Mouse (Mus musculus) midbrain, embryonic 11.5 days (tissue): Measurements from ENCODE around the gene Col18a1. TPM values are rescaled to one million over a fixed set of nuclear protein-coding genes. Genes with fewer than 3 reads are reported as not detected.

ENCODE experiments used
- ATAC-seq: fragments of 200-750 bp; cut with Nextera tagmentation; 2 replicates; pipeline ENCODE4 v1.8.0; 2017; ENCODE audit warnings: moderate TSS enrichment, moderate library complexity; ENCODE audit not compliant: low FRiP score
- DNase-seq: peaks from one replicate; pipeline ENCODE4 v3.0.0; 2015; ENCODE audit warnings: low spot score; ENCODE audit errors: missing footprints
- H3K27ac ChIP-seq: fragments of 300-500 bp; sonication (generic); 2 replicates; pipeline ENCODE4 v1.5.1; 2014; ENCODE audit warnings: low read depth, low read length
- H3K27me3 ChIP-seq: fragments of 300-500 bp; sonication (generic); 2 replicates; pipeline ENCODE4 v1.6.1; 2014; ENCODE audit warnings: mild to moderate bottlenecking, low read length, moderate library complexity, mixed read lengths; ENCODE audit not compliant: control insufficient read depth, insufficient read depth
- H3K36me3 ChIP-seq: fragments of 300-500 bp; sonication (generic); 2 replicates; pipeline ENCODE4 v1.6.1; 2014; ENCODE audit warnings: mild to moderate bottlenecking, low read length, moderate library complexity, mixed read lengths; ENCODE audit not compliant: control insufficient read depth, insufficient read depth
- H3K4me1 ChIP-seq: fragments of 300-500 bp; sonication (generic); 2 replicates; pipeline ENCODE4 v1.6.1; 2014; ENCODE audit warnings: low read length; ENCODE audit not compliant: control insufficient read depth, insufficient read depth
- H3K4me2 ChIP-seq: fragments of 300-500 bp; sonication (generic); 2 replicates; pipeline ENCODE4 v1.6.1; 2014; ENCODE audit warnings: mild to moderate bottlenecking, moderate library complexity
- H3K4me3 ChIP-seq: fragments of 300-500 bp; sonication (generic); 2 replicates; pipeline ENCODE4 v1.5.1; 2014; ENCODE audit warnings: low read depth, low read length
- H3K9ac ChIP-seq: fragments of 300-500 bp; sonication (generic); 2 replicates; pipeline ENCODE4 v1.6.1; 2014; ENCODE audit warnings: low read length
- H3K9me3 ChIP-seq: fragments of 300-500 bp; sonication (generic); 2 replicates; pipeline ENCODE4 v1.6.1; 2016; ENCODE audit warnings: low read length; ENCODE audit not compliant: control insufficient read depth
- WGBS: fragments of 180-500 bp; shearing (Covaris S2); extraction: QIAGEN DNeasy Blood & Tissue Kit; methylation state at CpG from one replicate; pipeline ENCODE4 v1.1.7; 2014; 5-methylcytosine and 5-hydroxymethylcytosine counted together
- polyA plus RNA-seq: library from polyadenylated mRNA; unstranded; fragments of >200 nt; fragmentation: Nextera tagmentation; extraction: Ambion mirVana; gene quantifications from 2 replicates; pipeline ENCODE4 v1.2.1, GENCODE M21; 2014

The Col18a1 gene
- polyA plus RNA-seq, 1 experiment from 2014 or later, result 52.2 TPM

DNA sequence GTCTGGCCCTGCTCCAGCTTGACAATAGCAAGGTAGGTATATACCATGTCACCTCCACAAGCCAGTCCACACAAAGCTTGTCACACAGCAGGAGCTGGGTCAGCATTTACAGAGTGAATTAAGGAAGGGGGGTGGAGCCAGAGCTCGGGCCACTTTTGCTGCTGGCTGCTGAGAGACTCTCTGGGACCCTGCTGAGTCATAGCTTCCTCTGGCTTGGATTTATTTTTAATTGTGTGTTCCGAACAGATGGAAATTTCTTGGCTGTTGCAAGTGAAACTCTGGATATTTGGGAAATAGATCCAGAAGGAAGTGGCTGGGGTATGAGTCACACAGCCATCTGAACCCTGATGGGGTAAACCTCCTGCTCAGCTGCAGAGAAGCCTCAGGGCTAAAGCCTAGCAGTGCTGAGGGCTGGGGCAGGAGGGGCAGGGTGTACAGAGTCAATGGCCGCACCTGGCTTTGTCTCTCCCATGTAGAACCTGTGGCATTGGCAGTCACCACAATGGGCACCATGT lies 40.3 kb upstream of the Col18a1 start:
- H3K36me3 ChIP-seq, result no peaks in the 10 kb centered on the region
- H3K27me3 ChIP-seq, result no peaks in the 10 kb centered on the region
- no peak overlapping the region for H3K27ac ChIP-seq
- DNase-seq (no peak), ATAC-seq (no peak)
- no peak overlapping the region for H3K9ac ChIP-seq
- no peak overlapping the region for H3K4me3 ChIP-seq
- 50% methylated on average over 3 of the region's 3 CpGs for WGBS
- no peaks in the 10 kb centered on the region for H3K9me3 ChIP-seq
- no peak overlapping the region for H3K4me2 ChIP-seq
- no peaks in the 10 kb centered on the region for H3K4me1 ChIP-seq

- WGBS, result 87% methylated on average over 2 of the region's 2 CpGs
- Histone ChIP-seq H3K27ac (no peak overlapping the region), H3K27me3 (no peaks in the 10 kb centered on the region), H3K4me3 (no peak overlapping the region), H3K4me1 (no peaks in the 10 kb centered on the region), H3K36me3 (no peaks in the 10 kb centered on the region), H3K9me3 (no peaks in the 10 kb centered on the region), H3K4me2 (no peak overlapping the region), H3K9ac (no peak overlapping the region)
- ATAC-seq, result no peak
- no peak for DNase-seq
These were observed 39.8 kb upstream of the Col18a1 start for GRCm38 (mm10) chr10:77206134-77206533.

- H3K4me2 ChIP-seq, result no peak overlapping the region
- WGBS, result 90% methylated on average over 4 of the region's 4 CpGs
- peak; percentile 80 for DNase-seq
- no peak overlapping the region for H3K9ac ChIP-seq
- H3K4me1 ChIP-seq, result no peaks in the 10 kb centered on the region
- H3K27me3 ChIP-seq, result no peaks in the 10 kb centered on the region
- H3K36me3 ChIP-seq, result no peaks in the 10 kb centered on the region
- no peak for ATAC-seq
- H3K9me3 ChIP-seq, result no peaks in the 10 kb centered on the region
- H3K4me3 ChIP-seq, result no peak overlapping the region
- no peak overlapping the region for H3K27ac ChIP-seq
These were observed 37.6 kb upstream of the Col18a1 start for GRCm38 (mm10) chr10:77203960-77204359.

DNA sequence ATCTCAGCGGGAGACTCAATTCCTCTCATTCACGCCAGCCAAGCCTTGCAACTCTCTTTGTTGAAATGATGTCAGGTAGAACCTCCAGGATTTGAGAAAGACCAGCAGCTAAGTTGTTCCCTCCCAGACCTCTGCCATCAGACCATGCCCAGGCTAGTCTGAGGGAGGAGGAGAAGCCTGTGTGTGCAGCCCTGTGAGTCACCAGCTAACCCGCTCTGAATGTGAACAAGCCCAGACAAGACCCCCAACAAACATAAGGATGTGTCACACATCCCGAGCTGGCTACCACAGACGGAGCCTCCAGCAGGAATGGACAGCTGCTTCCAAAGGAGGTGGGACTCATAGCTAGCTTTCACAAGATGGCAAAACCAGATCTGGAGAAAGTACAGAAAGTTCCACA lies 35.6 kb upstream of the Col18a1 start:
- Histone ChIP-seq H3K36me3 (no peaks in the 10 kb centered on the region), H3K9ac (no peak overlapping the region), H3K4me2 (no peak overlapping the region), H3K9me3 (no peaks in the 10 kb centered on the region), H3K27me3 (no peaks in the 10 kb centered on the region), H3K4me3 (no peak overlapping the region), H3K4me1 (no peaks in the 10 kb centered on the region), H3K27ac (no peak overlapping the region)
- WGBS, result 55% methylated on average over 5 of the region's 5 CpGs
- no peak for DNase-seq
- ATAC-seq, result no peak

- ATAC-seq (no peak), DNase-seq (no peak)
- no peak overlapping the region for H3K27ac ChIP-seq
These were observed 33.9 kb upstream of the Col18a1 start for GRCm38 (mm10) chr10:77200295-77200694.

DNA sequence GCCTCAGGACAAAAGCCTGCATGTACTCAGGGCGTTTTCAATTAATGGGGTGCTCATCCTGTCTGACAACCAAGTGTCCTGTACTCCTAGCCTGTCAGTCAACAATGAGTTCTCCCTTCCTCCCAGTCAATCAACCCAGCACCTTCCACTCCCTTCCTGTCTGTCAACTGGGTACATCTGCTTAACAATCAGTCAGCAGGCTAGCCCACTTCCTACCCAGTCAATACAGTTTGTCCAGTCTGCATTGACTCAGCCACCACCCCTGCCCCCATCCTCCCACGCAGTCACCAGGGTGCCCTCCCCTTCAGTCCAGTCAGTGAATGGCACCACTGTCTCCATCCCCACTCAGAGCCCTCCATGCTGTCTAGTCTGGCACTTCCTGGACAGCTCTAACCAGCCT lies 32.9 kb upstream of the Col18a1 start:
- Histone ChIP-seq H3K9me3 (no peaks in the 10 kb centered on the region; the same call in 1 of the 2 replicates), H3K4me3 (no peak overlapping the region), H3K36me3 (no peaks in the 10 kb centered on the region), H3K9ac (no peak overlapping the region), H3K4me1 (no peaks in the 10 kb centered on the region), H3K4me2 (no peak overlapping the region), H3K27me3 (no peaks in the 10 kb centered on the region), H3K27ac (no peak overlapping the region)
- ATAC-seq, result no peak
- WGBS, result 84% methylated on average over 2 of the region's 2 CpGs
- DNase-seq, result peak; percentile 64

More at GRCm38 (mm10) chr10:77200295-77200694, 33.9 kb upstream of the Col18a1 start:
- H3K9ac ChIP-seq, result no peak overlapping the region
- no peaks in the 10 kb centered on the region for H3K27me3 ChIP-seq
- no peak overlapping the region for H3K4me2 ChIP-seq
- no peaks in the 10 kb centered on the region; the same call in 1 of the 2 replicates for H3K9me3 ChIP-seq
- H3K4me1 ChIP-seq, result no peaks in the 10 kb centered on the region
- H3K4me3 ChIP-seq, result no peak overlapping the region
- 84% methylated on average over 9 of the region's 9 CpGs for WGBS
- H3K36me3 ChIP-seq, result no peaks in the 10 kb centered on the region

DNA sequence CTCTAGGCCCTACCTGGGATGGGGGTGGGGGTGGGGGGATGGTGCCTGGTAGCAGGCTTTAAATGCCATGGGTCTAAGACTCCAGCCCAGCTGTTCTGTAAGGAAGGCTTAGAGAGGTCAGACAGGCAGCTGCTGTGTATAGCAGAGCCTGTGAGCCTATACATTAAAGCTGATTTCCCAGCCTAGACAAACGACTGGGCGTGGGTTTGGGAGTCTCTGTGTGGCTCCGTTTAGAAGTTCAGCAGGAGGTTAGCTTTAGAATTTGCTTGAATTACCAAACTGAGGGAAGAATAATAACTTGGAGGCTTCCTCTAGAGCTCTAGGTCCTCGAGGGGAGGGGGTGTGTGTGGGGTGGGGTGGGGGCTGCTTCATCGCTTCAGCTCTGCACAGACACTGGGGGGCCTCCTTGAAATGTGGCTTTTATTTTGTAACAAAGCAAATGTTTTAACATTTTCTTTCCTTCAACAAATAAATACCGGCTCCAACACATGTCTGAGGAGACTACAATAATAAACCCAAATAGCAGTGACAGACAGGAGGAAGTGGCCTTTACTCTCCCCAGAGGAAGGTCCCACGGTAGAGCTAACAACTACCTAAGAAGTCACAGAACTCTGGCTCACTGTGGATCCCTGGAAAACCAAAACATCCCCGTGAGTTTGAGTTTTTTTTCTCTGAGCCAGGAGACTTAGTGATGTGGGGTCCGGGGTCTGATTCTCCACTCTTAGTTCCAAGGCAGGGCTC lies 31.3 kb upstream of the Col18a1 start:
- H3K27ac ChIP-seq, result 0 out of 2 replicates have a peak overlapping the region, but pooled peaks have one; percentile 11
- WGBS, result 26% methylated on average over 9 of the region's 9 CpGs
- ATAC-seq, result peak; percentile 62; the same call in 1 of the 2 replicates

DNA sequence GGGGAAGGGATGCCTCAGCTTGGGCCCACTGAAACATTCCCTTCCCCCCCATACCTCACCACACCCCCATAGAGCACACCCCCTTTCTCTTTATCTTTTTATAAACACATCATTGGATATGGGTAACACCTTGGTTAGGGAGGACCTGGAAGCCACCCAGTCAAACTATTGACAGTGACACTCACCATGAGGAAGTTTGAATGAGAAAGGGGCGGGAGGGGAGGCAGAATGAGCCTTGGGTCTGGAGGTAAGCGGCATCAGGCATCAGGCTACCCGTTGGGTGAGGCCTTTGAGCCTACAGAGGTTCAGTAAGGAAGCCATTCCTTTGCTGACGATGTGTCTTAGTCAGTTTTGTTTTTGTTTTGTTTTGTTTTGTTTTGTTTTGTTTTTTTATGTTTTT lies 30.3 kb upstream of the Col18a1 start:
- DNase-seq, result no peak
- Histone ChIP-seq H3K4me2 (no peak overlapping the region), H3K4me1 (peaks cover 4% of the 10 kb centered on the region), H3K9me3 (no peaks in the 10 kb centered on the region; the same call in 1 of the 2 replicates), H3K27me3 (no peaks in the 10 kb centered on the region), H3K9ac (no peak overlapping the region), H3K36me3 (no peaks in the 10 kb centered on the region), H3K27ac (no peak overlapping the region), H3K4me3 (no peak overlapping the region)
- ATAC-seq, result no peak
- WGBS, result 76% methylated on average over 4 of the region's 4 CpGs

More for the DNA sequence above, 31.3 kb upstream of the Col18a1 start:
- H3K4me3 ChIP-seq, result no peak overlapping the region
- H3K9ac ChIP-seq, result no peak overlapping the region
- H3K4me2 ChIP-seq, result no peak overlapping the region
- no peaks in the 10 kb centered on the region for H3K27me3 ChIP-seq
- no peak for DNase-seq
- no peaks in the 10 kb centered on the region; the same call in 1 of the 2 replicates for H3K9me3 ChIP-seq
- H3K36me3 ChIP-seq, result no peaks in the 10 kb centered on the region
- no peaks in the 10 kb centered on the region for H3K4me1 ChIP-seq

DNA sequence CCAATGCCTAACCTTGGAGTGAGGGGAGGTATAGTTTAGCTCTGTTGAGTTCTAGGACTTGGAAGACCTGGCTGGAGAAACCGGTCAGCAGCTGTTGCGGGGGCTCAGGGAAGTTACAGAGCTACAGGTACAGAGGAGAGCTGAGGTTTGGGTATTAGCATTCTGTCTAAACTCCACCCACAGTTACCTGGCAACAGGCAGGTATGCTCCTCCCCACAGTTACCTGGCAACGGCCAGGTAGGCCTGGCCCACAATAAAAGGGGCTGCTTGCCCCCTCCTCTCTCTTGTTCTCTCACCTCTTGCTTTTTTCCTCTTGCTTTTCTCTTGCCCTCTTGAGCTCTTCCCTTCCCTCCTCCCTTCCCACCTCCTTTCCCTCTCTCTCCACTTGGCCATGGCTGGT lies 29.8 kb upstream of the Col18a1 start:
- WGBS, result 86% methylated on average over 3 of the region's 3 CpGs
- no peak overlapping the region for H3K4me3 ChIP-seq
- H3K4me1 ChIP-seq, result peaks cover 10% of the 10 kb centered on the region
- H3K9me3 ChIP-seq, result no peaks in the 10 kb centered on the region; the same call in 1 of the 2 replicates
- no peak overlapping the region for H3K27ac ChIP-seq
- H3K4me2 ChIP-seq, result no peak overlapping the region
- DNase-seq, result no peak
- ATAC-seq, result no peak
- no peak overlapping the region for H3K9ac ChIP-seq
- no peaks in the 10 kb centered on the region for H3K36me3 ChIP-seq
- H3K27me3 ChIP-seq, result no peaks in the 10 kb centered on the region
